Mouse (Mus musculus) limb, embryonic 14.5 days (tissue): ENCODE measurements at regions not wholly inside any gene's neighbourhood (a gene's known extent, or its start where the extent isn't known, plus 50 kb on each side); places are given as distances from the start of the nearest gene placed in this dataset.

Source experiments
- ATAC-seq: fragments of 200-750 bp; cut with Nextera tagmentation; 2 replicates; pipeline ENCODE4 v1.8.0; 2017; ENCODE audit warnings: low read depth, moderate number of reproducible peaks, moderate TSS enrichment; ENCODE audit not compliant: low FRiP score
- DNase-seq: peaks from one replicate; pipeline ENCODE4 v3.0.0-alpha.2; 2015; ENCODE audit warnings: low spot score
- H3K27ac ChIP-seq: fragments of 300-500 bp; sonication (generic); replicated peaks from 2 replicates; pipeline ENCODE4 v1.5.1; 2014; ENCODE audit warnings: low read depth, mild to moderate bottlenecking, low read length, moderate library complexity, mixed read lengths
- H3K27me3 ChIP-seq: fragments of 300-500 bp; sonication (generic); 2 replicates; pipeline ENCODE4 v1.6.1; 2014; ENCODE audit warnings: low read length, mixed read lengths; ENCODE audit not compliant: control insufficient read depth, insufficient read depth
- H3K36me3 ChIP-seq: fragments of 300-500 bp; sonication (generic); 2 replicates; pipeline ENCODE4 v1.6.1; 2014; ENCODE audit warnings: mild to moderate bottlenecking, low read length, moderate library complexity, mixed read lengths; ENCODE audit not compliant: control insufficient read depth, insufficient read depth
- H3K4me1 ChIP-seq: fragments of 300-500 bp; sonication (generic); 2 replicates; pipeline ENCODE4 v1.6.1; 2014; ENCODE audit warnings: antibody characterized with exemption, low read length, mixed read lengths; ENCODE audit not compliant: control insufficient read depth, insufficient read depth
- H3K4me2 ChIP-seq: fragments of 300-500 bp; sonication (generic); replicated peaks from 2 replicates; pipeline ENCODE4 v1.6.1; 2014; ENCODE audit warnings: low read depth, mild to moderate bottlenecking, low read length, moderate library complexity; ENCODE audit not compliant: severe bottlenecking
- H3K4me3 ChIP-seq: fragments of 300-500 bp; sonication (generic); replicated peaks from 2 replicates; pipeline ENCODE4 v1.5.1; 2014; ENCODE audit warnings: low read length
- H3K9ac ChIP-seq: fragments of 300-500 bp; sonication (generic); 2 replicates; pipeline ENCODE4 v1.6.1; 2014; ENCODE audit warnings: mild to moderate bottlenecking, low read depth, low read length, moderate library complexity; ENCODE audit not compliant: severe bottlenecking
- H3K9me3 ChIP-seq: fragments of 300-500 bp; sonication (generic); 2 replicates; pipeline ENCODE4 v1.6.1; 2016; ENCODE audit warnings: low read length; ENCODE audit not compliant: control insufficient read depth
- POLR2A ChIP-seq: fragments of 200-500 bp; IDR thresholded peaks from 2 replicates; pipeline ENCODE4 v1.8.0; 2012; ENCODE audit warnings: inconsistent platforms, mild to moderate bottlenecking, moderate library complexity, borderline replicate concordance; ENCODE audit not compliant: insufficient read depth, insufficient read length; ENCODE audit errors: extremely low read depth
- WGBS: fragments of 180-500 bp; shearing (Covaris S2); extraction: QIAGEN DNeasy Blood & Tissue Kit; methylation state at CpG from one replicate; pipeline ENCODE4 v1.1.7; 2014; 5-methylcytosine and 5-hydroxymethylcytosine counted together

GRCm38 (mm10) chr10:92473282-92473681, 248.9 kb downstream of the Nedd1 start:
- DNase-seq (no peak), ATAC-seq (no peak)
- no peak overlapping the region for H3K4me3 ChIP-seq
- 72% methylated on average over 3 of the region's 3 CpGs for WGBS
- no peaks in the 10 kb centered on the region for H3K9me3 ChIP-seq
- no peak overlapping the region for H3K9ac ChIP-seq
- H3K27me3 ChIP-seq: no peaks in the 10 kb centered on the region
- no peaks in the 10 kb centered on the region for H3K36me3 ChIP-seq
- no peak overlapping the region for H3K27ac ChIP-seq
- no peaks in the 10 kb centered on the region for H3K4me1 ChIP-seq
- no peak for TF ChIP-seq POLR2A
- H3K4me2 ChIP-seq: no peak overlapping the region

- Histone ChIP-seq H3K4me1 (no peaks in the 10 kb centered on the region), H3K27me3 (no peaks in the 10 kb centered on the region), H3K27ac (no peak overlapping the region), H3K4me2 (no peak overlapping the region), H3K9ac (no peak overlapping the region), H3K4me3 (no peak overlapping the region), H3K36me3 (no peaks in the 10 kb centered on the region), H3K9me3 (no peaks in the 10 kb centered on the region)
- DNase-seq (no peak), ATAC-seq (no peak)
- TF ChIP-seq POLR2A: no peak
- 90% methylated on average over 1 of the region's 1 CpGs for WGBS
These were observed 251.1 kb downstream of the Nedd1 start for GRCm38 (mm10) chr10:92471111-92471510.

- H3K4me1 ChIP-seq: no peaks in the 10 kb centered on the region
- WGBS: 86% methylated on average over 1 of the region's 1 CpGs
- ATAC-seq (no peak), DNase-seq (no peak)
- no peak overlapping the region for H3K4me2 ChIP-seq
- no peak overlapping the region for H3K27ac ChIP-seq
- H3K9me3 ChIP-seq: no peaks in the 10 kb centered on the region
- no peak for TF ChIP-seq POLR2A
- no peak overlapping the region for H3K4me3 ChIP-seq
- no peak overlapping the region for H3K9ac ChIP-seq
- no peaks in the 10 kb centered on the region for H3K27me3 ChIP-seq
- H3K36me3 ChIP-seq: no peaks in the 10 kb centered on the region
These were observed 267.0 kb downstream of the Nedd1 start for GRCm38 (mm10) chr10:92455195-92455594.

- TF ChIP-seq POLR2A: no peak
- WGBS: 56% methylated on average over 5 of the region's 5 CpGs
These were observed 268.7 kb downstream of the Nedd1 start for GRCm38 (mm10) chr10:92453550-92453949.

GRCm38 (mm10) chr10:92445957-92446356, 276.3 kb downstream of the Nedd1 start:
- 84% methylated on average over 2 of the region's 2 CpGs for WGBS
- ATAC-seq: no peak
- Histone ChIP-seq H3K36me3 (no peaks in the 10 kb centered on the region), H3K4me2 (no peak overlapping the region), H3K4me3 (no peak overlapping the region), H3K9me3 (no peaks in the 10 kb centered on the region), H3K9ac (no peak overlapping the region), H3K4me1 (0 out of 2 replicates have a peak, but pooled peaks cover 4% of the 10 kb centered on the region), H3K27ac (no peak overlapping the region), H3K27me3 (no peaks in the 10 kb centered on the region)
- TF ChIP-seq POLR2A: no peak
- no peak for DNase-seq

More at GRCm38 (mm10) chr10:92453550-92453949, 268.7 kb downstream of the Nedd1 start:
- DNase-seq (no peak), ATAC-seq (no peak)
- no peak overlapping the region for H3K4me3 ChIP-seq
- H3K4me2 ChIP-seq: no peak overlapping the region
- H3K27ac ChIP-seq: no peak overlapping the region
- no peak overlapping the region for H3K9ac ChIP-seq
- H3K9me3 ChIP-seq: no peaks in the 10 kb centered on the region
- no peaks in the 10 kb centered on the region for H3K36me3 ChIP-seq
- H3K4me1 ChIP-seq: no peaks in the 10 kb centered on the region
- no peaks in the 10 kb centered on the region for H3K27me3 ChIP-seq
